Mouse (Mus musculus) neural tube, embryonic 10.5 days (tissue): Measurements from ENCODE around the gene Mrps18c.

Experiments
- DNase-seq: peaks from one replicate; pipeline ENCODE4 v3.0.0-alpha.2; 2017; ENCODE audit warnings: low spot score; ENCODE audit errors: extremely low spot score

The Mrps18c gene

GRCm38 (mm10) chr5:100825975-100826374 lies 27.5 kb downstream of the Mrps18c start:
- DNase-seq, result no peak

- DNase-seq, result no peak
Measured at GRCm38 (mm10) chr5:100826531-100826930, 28.1 kb downstream of the Mrps18c start.

DNA sequence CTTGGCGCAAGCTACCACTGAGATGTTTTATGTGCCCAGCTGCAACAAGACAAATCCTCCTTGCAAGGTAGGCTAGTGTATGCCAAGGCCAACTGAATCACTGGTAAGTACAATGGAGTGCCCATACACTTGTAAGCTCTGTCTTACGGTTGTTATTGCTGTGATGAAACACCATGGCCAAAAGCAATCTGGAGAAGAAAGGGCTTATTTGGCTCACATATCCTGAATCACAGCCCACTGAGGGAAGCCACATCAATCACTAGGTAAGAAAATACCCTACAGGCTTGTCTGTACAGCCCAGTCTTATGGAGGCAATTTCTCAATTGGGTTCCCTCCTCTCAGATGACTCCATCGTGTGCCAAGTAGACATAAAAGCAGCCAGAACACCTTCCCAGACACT lies 30.3 kb downstream of the Mrps18c start:
- no peak for DNase-seq

- DNase-seq, result no peak
Measured at GRCm38 (mm10) chr5:100832680-100833079, 34.3 kb downstream of the Mrps18c start.

DNA sequence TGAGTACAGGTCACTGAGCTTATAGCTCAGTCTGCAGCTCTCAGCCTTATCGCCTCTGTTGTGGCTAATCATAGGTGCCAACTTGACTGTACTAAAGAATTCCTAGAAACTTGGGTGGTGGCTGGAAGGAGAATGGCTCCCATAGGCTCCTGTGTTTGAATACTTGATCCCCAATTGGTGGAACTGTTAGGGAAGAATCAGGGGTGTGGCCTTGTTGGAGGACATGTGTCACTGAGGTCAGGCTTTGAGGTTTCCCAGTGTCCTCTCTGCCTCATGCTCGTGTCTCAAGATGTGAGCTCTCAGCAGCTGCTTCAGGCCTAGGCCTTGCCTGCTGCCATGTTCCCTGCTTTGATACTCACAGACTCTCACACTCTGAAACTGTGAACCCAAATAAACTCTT lies 35.4 kb downstream of the Mrps18c start:
- DNase-seq, result no peak

GRCm38 (mm10) chr5:100835862-100836538 lies 37.6 kb downstream of the Mrps18c start:
- no peak for DNase-seq

DNA sequence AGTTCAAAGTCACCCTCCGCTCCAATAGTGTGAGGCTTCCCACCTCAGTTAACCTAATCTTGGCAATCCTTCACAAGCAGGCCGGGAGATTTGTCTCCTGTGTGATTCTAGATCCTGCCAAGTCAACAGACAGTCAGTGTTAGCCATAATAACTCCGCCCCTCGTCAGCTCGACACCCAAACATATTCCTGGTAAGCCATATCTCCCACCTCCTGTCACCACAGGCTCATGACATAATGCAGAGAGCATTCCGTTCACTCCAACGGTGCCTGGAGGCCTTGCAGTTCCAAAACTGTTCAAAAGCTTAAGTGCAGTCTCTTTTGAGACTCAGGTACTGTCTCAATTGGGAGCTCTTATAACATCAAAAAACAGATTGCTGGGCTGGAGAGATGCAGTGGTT lies 39.5 kb downstream of the Mrps18c start:
- DNase-seq, result no peak

- DNase-seq, result no peak
Measured at GRCm38 (mm10) chr5:100844485-100844884, 46.1 kb downstream of the Mrps18c start.

DNA sequence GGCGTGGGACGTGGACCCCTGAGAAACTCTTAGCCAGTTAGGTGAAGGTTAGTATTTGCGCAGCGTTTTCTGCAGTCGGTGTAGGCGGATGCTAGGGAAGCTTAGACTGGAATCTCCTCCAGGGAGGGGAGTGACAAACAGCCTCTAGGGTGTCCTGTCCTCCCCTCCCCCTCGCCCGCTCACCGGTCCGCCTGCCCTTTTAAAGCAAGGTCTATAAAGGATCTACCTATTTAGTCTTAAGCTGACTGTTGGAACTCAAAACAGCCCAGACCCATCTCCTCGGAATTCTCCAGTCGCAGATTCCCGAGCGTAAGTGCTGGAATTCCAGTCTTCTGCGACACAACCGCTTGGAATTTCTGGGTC lies 47.0 kb downstream of the Mrps18c start, which contains the start of gene Gpat3:
Gpat3 (plus strand) TSS at position 229 of the 363 bp plus-strand sequence.
- DNase-seq, result no peak

GRCm38 (mm10) chr5:100845848-100846598 lies 47.6 kb downstream of the Mrps18c start:
- DNase-seq, result peak; percentile 73

- no peak for DNase-seq
Measured at GRCm38 (mm10) chr5:100846599-100846920, 48.1 kb downstream of the Mrps18c start.

- no peak for DNase-seq
Measured at GRCm38 (mm10) chr5:100847143-100847542, 48.7 kb downstream of the Mrps18c start.

GRCm38 (mm10) chr5:100853963-100854362 lies 55.5 kb downstream of the Mrps18c start:
- no peak for DNase-seq
